Mouse (Mus musculus): ENCODE data around the gene Lrrn4cl. TPM values are rescaled to one million over a fixed set of nuclear protein-coding genes. Genes with fewer than 3 reads are reported as not detected.

Lrrn4cl gene
- polyA plus RNA-seq, 1 experiment from 2014 or later = 0.57 TPM

DNA sequence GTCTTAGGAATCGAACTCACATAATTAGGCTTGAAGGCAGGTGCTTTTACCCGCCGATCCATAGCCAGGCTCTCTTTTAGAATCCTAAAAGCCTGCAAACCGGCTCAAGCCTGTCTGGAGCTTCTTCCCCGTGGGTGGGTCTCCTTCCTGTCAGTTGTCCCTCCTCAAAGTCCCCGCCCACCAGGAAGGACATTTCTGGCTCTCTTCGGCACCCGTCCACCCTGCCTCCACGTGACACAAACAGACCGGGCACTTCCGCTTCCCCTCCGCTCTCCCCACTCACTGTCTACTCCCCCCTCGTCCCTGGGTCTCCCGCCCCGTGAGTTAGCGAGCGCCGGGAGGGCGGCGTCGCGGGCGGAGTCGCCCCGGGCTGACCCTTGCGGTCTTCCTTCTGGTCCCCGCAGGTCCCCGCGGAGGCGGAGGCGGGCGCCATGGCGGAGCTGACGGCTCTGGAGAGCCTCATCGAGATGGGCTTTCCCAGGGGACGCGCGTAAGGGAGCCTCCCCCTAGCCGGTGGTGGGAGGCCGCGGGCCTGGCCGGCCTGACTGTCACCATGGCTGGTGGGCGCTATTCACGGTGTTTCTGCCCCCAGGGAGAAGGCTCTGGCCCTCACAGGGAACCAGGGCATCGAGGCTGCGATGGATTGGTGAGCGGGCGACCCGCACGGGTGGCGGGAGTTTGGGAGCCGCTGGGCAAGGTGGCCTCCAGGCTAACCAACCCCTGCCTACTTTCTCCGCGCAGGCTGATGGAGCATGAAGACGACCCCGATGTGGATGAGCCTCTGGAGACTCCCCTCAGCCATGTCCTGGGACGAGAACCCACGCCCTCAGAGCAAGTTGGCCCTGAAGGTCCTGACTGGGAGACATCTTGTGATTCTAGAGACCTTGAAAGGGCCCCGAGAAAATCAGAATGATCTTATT is 21.0 kb downstream of the Lrrn4cl start, which contains the start of gene Ubxn1:
Gene Ubxn1 (plus strand): TSS at position 230 of the 920 bp plus-strand sequence.
- peak within 1 kb of the TSS; percentile 68 for H3K27ac ChIP-seq (ENCODE audit: low read length)
- H3K4me2 ChIP-seq (ENCODE audit: low read length) = peak within 1 kb of the TSS; percentile 93
- WGBS = under 1% methylated on average over 53 of the region's 59 CpGs
- ATAC-seq = peak; percentile 97
- peak within 1 kb of the TSS; percentile 73 for H3K4me3 ChIP-seq (replicated peaks; ENCODE audit: low read length)
- peak within 1 kb of the TSS; percentile 74 for H3K9ac ChIP-seq (replicated peaks; ENCODE audit: low read depth, low read length)
- H3K36me3 ChIP-seq (ENCODE audit: control insufficient read depth, insufficient read depth) = peaks cover 16% of the 10 kb centered on the region; the same call in 1 of the 2 replicates
- no peaks in the 10 kb centered on the region for H3K27me3 ChIP-seq (replicated peaks; ENCODE audit: control insufficient read depth, insufficient read depth, low read length)
- peaks cover 14% of the 10 kb centered on the region for H3K4me1 ChIP-seq (replicated peaks; ENCODE audit: control insufficient read depth, insufficient read depth, low read length)
- no peaks in the 10 kb centered on the region for H3K9me3 ChIP-seq (ENCODE audit: control insufficient read depth, low read length)

DNA sequence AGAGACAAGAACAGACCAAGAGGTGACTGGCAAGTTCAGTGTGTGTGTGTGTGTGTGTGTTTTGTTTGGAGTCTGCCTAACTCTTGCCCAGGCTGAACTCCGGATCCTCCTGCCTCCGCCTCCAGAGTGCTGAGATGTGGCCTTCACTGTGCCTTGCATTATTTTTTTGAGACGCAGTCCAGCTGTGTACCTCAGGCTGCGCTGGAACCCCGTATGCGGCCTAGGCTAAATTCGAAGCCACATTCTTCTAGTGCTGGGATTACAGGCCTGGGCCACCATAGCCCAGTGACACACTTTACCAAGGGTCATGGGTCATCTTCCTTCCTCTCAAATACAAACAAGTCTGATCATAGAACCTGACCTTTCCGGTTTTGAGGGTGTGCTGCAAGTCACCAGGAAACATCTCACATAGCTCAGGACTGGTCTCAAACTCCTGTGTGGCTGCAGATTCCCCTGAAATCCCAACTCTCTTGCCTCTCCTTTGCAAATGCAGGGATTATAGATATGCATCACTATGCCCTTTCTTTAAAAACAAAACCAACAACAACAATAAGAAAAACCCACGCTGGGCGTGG is 21.8 kb downstream of the Lrrn4cl start:
- H3K9me3 ChIP-seq (ENCODE audit: control insufficient read depth, low read length) = no peaks in the 10 kb centered on the region
- no peaks in the 10 kb centered on the region for H3K27me3 ChIP-seq (replicated peaks; ENCODE audit: control insufficient read depth, insufficient read depth, low read length)
- no peak for ATAC-seq
- no peak overlapping the region for H3K27ac ChIP-seq (ENCODE audit: low read length)
- peak overlapping the region; percentile 73 for H3K4me3 ChIP-seq (replicated peaks; ENCODE audit: low read length)
- peak overlapping the region; percentile 93 for H3K4me2 ChIP-seq (ENCODE audit: low read length)
- peaks cover 19% of the 10 kb centered on the region; the same call in 1 of the 2 replicates for H3K36me3 ChIP-seq (ENCODE audit: control insufficient read depth, insufficient read depth)
- H3K4me1 ChIP-seq (replicated peaks; ENCODE audit: control insufficient read depth, insufficient read depth, low read length) = peaks cover 14% of the 10 kb centered on the region
- WGBS = 82% methylated on average over 10 of the region's 10 CpGs
- H3K9ac ChIP-seq (replicated peaks; ENCODE audit: low read depth, low read length) = peak overlapping the region; percentile 74

DNA sequence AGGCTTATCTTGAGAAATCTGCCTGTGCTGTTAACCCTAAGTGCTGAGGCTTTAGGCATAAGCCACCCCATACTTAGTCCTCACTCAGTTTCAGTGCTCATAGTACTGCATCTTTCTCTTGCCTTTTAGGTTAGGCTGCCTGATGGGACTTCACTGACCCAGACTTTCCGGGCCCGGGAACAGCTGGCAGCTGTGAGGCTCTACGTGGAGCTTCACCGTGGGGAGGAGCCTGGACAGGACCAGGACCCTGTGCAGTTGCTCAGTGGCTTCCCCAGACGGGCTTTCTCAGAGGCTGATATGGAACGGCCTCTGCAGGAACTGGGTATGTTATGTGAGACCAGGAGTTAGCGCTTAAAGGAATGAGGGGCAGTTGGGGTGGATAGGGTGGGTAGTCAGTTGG is 24.5 kb downstream of the Lrrn4cl start:
- Histone ChIP-seq H3K9me3 (ENCODE audit: control insufficient read depth, low read length) (no peaks in the 10 kb centered on the region), H3K4me3 (replicated peaks; ENCODE audit: low read length) (no peak overlapping the region), H3K4me2 (ENCODE audit: low read length) (no peak overlapping the region), H3K9ac (replicated peaks; ENCODE audit: low read depth, low read length) (no peak overlapping the region), H3K27ac (ENCODE audit: low read length) (no peak overlapping the region), H3K4me1 (replicated peaks; ENCODE audit: control insufficient read depth, insufficient read depth, low read length) (peaks cover 18% of the 10 kb centered on the region), H3K27me3 (replicated peaks; ENCODE audit: control insufficient read depth, insufficient read depth, low read length) (no peaks in the 10 kb centered on the region), H3K36me3 (ENCODE audit: control insufficient read depth, insufficient read depth) (peaks cover 22% of the 10 kb centered on the region)
- WGBS = 93% methylated on average over 7 of the region's 7 CpGs
- no peak for ATAC-seq

DNA sequence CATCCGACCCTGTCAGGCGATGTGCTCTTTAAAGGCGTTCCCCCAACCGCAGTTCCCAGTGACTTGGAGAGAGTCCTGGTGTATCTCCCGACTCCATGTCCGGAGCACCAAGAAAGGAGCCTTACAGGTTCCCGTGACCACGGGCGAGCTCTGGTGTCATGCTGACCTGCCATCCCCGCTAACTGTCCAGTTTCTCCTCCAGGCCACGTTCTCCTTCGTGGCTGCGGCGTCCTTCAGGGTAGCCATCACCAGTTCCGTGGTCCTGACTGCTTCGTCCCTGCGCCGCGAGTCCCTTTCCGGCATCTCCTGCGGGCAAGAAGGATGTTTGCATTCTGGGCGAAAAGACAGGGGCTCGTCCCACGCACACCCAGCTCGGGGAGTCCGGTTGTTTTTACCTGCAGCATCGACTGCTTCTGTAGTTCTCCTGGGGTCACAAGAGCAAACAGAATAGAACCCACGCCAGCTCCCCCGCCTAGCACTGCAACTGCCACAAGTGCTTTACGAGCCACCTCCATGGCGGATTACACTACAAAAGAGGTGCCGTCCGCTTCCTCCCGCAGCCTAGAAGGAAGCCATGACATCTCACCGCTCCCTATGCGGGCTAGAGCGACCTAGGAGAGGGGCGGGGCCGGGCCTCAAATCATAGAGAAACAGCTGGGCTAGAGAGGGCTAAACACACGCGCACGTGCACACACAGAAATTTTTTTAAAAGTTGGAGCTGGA is 29.9 kb downstream of the Lrrn4cl start, which contains the start of gene Uqcc3:
Gene Uqcc3 (minus strand): TSS at position 613 of the 723 bp plus-strand sequence.
- Histone ChIP-seq H3K4me1 (replicated peaks; ENCODE audit: control insufficient read depth, insufficient read depth, low read length) (peaks cover 9% of the 10 kb centered on the region), H3K27me3 (replicated peaks; ENCODE audit: control insufficient read depth, insufficient read depth, low read length) (no peaks in the 10 kb centered on the region), H3K27ac (ENCODE audit: low read length) (peak within 1 kb of the TSS; percentile 49), H3K36me3 (ENCODE audit: control insufficient read depth, insufficient read depth) (peaks cover 10% of the 10 kb centered on the region), H3K4me3 (replicated peaks; ENCODE audit: low read length) (peak within 1 kb of the TSS; percentile 54), H3K4me2 (ENCODE audit: low read length) (peak within 1 kb of the TSS; percentile 87), H3K9ac (replicated peaks; ENCODE audit: low read depth, low read length) (peak within 1 kb of the TSS; percentile 80), H3K9me3 (ENCODE audit: control insufficient read depth, low read length) (no peaks in the 10 kb centered on the region)
- under 1% methylated on average over 42 of the region's 42 CpGs for WGBS
- peak; percentile 99 for ATAC-seq

DNA sequence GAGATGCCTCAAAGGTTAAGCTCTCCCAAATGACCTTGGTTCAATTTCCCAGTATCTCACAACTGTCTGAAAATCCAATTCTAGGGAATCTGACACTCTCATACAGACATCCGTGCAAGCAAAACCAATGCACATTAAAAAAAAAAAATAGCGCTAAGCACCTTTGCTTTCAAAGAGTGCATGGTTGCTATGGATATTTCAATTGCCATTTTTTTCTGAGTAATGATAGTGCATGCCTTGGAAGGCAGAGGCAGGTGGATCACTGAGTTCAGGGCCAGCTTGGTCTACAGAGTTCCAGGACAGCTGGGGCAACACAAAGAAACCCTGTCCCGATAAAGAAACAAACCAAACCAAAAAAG is 30.4 kb downstream of the Lrrn4cl start:
- no peak; the same call in 1 of the 2 replicates for ATAC-seq
- Histone ChIP-seq H3K4me3 (replicated peaks; ENCODE audit: low read length) (peak overlapping the region; percentile 54), H3K27me3 (replicated peaks; ENCODE audit: control insufficient read depth, insufficient read depth, low read length) (no peaks in the 10 kb centered on the region), H3K4me1 (replicated peaks; ENCODE audit: control insufficient read depth, insufficient read depth, low read length) (peaks cover 9% of the 10 kb centered on the region), H3K4me2 (ENCODE audit: low read length) (peak overlapping the region; percentile 87), H3K36me3 (ENCODE audit: control insufficient read depth, insufficient read depth) (peaks cover 9% of the 10 kb centered on the region), H3K27ac (ENCODE audit: low read length) (0 out of 2 replicates have a peak overlapping the region, but pooled peaks have one; percentile 28), H3K9me3 (ENCODE audit: control insufficient read depth, low read length) (no peaks in the 10 kb centered on the region), H3K9ac (replicated peaks; ENCODE audit: low read depth, low read length) (peak overlapping the region; percentile 80)
- WGBS = 15% methylated on average over 3 of the region's 3 CpGs

DNA sequence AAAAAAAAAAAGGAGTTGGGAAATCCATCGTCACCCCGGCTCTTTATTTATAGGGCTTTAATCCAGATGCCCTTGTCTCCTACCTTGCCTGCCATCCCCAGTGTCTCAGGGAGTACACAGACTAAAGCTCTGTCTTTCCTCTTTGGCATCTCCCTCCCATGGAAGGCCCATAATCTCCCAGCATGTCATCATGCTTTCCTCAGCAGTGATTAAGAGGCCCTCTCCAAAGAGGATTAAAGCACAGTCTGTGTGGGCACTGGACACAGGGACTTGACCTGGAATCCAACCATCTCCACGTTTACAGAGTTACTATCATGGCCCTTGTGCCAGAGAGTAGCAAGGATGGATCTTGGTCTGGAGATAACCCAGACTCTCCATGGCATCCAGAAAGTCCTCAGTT is 33.0 kb downstream of the Lrrn4cl start, which contains the start of the genes Lbhd1 and Gm49403:
Gene Lbhd1 (plus strand): TSS at position 117 of the 400 bp plus-strand sequence.
Gene Gm49403 (plus strand): TSS at position 315 of the 400 bp plus-strand sequence.
- H3K36me3 ChIP-seq (ENCODE audit: control insufficient read depth, insufficient read depth) = no peaks in the 10 kb centered on the region
- H3K4me2 ChIP-seq (ENCODE audit: low read length) = no peak within 1 kb of the TSS
- 61% methylated on average over 3 of the region's 3 CpGs for WGBS

DNA sequence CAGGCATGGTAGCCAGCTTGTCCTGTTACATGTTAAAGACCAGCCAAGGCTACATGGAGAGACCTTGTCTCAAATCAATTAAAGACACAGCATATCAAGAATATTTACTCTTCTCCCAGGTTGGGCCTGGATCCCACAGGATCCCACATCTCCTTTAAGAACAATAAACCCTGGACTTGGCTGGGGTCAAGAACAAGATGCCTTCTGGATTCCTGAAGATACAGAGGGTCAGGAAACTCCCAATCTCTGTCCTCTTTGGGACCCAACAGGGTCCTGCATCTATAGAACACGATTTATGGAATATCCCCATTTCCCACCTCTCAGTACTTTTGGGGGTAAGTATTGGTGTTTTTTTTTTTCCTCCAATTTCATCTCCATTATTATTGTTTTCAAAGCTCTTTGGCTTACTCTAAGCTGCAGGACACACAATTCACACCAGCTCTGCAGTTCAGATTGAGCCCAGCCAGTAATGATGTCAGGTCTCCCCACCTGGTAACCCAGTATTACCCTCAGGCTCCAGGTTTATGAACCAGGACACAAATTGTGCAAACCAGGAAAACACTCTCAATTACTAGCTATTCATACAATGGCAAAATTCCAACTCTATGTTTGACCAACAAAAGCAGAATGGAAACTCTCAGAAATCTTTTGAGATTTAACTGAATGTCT is 36.5 kb downstream of the Lrrn4cl start:
- no peak overlapping the region for H3K4me3 ChIP-seq (replicated peaks; ENCODE audit: low read length)

More for the DNA sequence above, 33.0 kb downstream of the Lrrn4cl start, which contains the start of the genes Lbhd1 and Gm49403:
- Histone ChIP-seq H3K4me3 (replicated peaks; ENCODE audit: low read length) (no peak within 1 kb of the TSS), H3K9me3 (ENCODE audit: control insufficient read depth, low read length) (no peaks in the 10 kb centered on the region), H3K27me3 (replicated peaks; ENCODE audit: control insufficient read depth, insufficient read depth, low read length) (no peaks in the 10 kb centered on the region), H3K27ac (ENCODE audit: low read length) (no peak within 1 kb of the TSS), H3K4me1 (replicated peaks; ENCODE audit: control insufficient read depth, insufficient read depth, low read length) (peaks cover 15% of the 10 kb centered on the region), H3K9ac (replicated peaks; ENCODE audit: low read depth, low read length) (no peak within 1 kb of the TSS)
- ATAC-seq = no peak

DNA sequence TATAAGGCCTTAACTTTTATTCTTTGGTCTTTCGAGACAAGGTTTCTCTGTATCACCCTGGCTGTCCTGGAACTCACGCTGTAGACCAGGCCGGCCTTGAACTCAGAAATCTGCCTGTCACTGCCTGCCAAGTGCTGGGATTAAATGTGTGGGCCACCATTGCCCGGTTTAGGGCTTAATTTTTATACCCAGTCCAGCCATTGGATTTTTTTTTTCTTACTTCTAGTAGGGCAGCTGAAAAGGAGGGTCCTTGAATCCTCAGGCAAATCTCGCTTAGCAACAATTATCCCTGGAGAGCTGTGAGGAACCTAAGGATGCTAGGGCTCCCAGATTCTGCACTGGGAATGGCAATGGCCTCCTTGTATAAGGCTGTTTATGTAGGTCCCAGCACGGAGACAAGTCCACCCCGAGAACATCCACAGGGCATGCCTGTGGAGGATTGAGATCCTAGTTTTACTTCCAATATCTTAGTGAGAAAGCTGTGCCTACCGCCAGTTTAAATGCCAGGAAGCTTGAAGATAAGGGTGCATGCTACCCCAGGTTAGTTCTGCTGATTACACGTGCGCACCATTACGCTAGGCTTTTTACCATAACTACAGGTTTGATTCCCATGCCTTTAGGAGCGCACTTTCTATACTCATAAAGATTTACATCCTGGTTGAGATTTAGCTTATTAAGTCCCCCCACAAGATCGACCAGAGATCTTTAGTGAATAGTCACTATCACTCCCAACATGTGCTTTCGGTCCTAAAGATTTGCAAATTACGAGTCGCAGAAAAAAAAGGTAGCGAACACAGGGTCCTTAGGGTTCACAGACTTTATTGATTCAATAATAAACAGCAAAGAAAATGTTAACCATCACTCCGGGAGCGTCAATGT is 37.3 kb downstream of the Lrrn4cl start:
- WGBS = 16% methylated on average over 19 of the region's 19 CpGs
- no peaks in the 10 kb centered on the region for H3K36me3 ChIP-seq (ENCODE audit: control insufficient read depth, insufficient read depth)
- H3K27ac ChIP-seq (ENCODE audit: low read length) = no peak overlapping the region; the same call in 1 of the 2 replicates
- peaks cover 13% of the 10 kb centered on the region for H3K4me1 ChIP-seq (replicated peaks; ENCODE audit: control insufficient read depth, insufficient read depth, low read length)
- peak overlapping the region; percentile 61 for H3K4me3 ChIP-seq (replicated peaks; ENCODE audit: low read length)
- no peak for ATAC-seq
- no peaks in the 10 kb centered on the region for H3K27me3 ChIP-seq (replicated peaks; ENCODE audit: control insufficient read depth, insufficient read depth, low read length)
- no peaks in the 10 kb centered on the region for H3K9me3 ChIP-seq (ENCODE audit: control insufficient read depth, low read length)
- peak overlapping the region; percentile 90 for H3K4me2 ChIP-seq (ENCODE audit: low read length)
- H3K9ac ChIP-seq (replicated peaks; ENCODE audit: low read depth, low read length) = peak overlapping the region; percentile 61

More for the DNA sequence above, 36.5 kb downstream of the Lrrn4cl start:
- Histone ChIP-seq H3K27me3 (replicated peaks; ENCODE audit: control insufficient read depth, insufficient read depth, low read length) (no peaks in the 10 kb centered on the region), H3K4me2 (ENCODE audit: low read length) (no peak overlapping the region), H3K36me3 (ENCODE audit: control insufficient read depth, insufficient read depth) (no peaks in the 10 kb centered on the region), H3K9ac (replicated peaks; ENCODE audit: low read depth, low read length) (no peak overlapping the region), H3K27ac (ENCODE audit: low read length) (no peak overlapping the region), H3K4me1 (replicated peaks; ENCODE audit: control insufficient read depth, insufficient read depth, low read length) (peaks cover 13% of the 10 kb centered on the region), H3K9me3 (ENCODE audit: control insufficient read depth, low read length) (no peaks in the 10 kb centered on the region)
- no peak for ATAC-seq
- 65% methylated on average over 1 of the region's 1 CpGs for WGBS

Data from forebrain, embryonic 16.5 days (tissue).